Mouse (Mus musculus) hindbrain, embryonic 15.5 days (tissue): ENCODE results near the gene Ephb6. TPM values are rescaled to one million over a fixed set of nuclear protein-coding genes. Genes with fewer than 3 reads are reported as not detected.

Source experiments
- ATAC-seq: fragments of 200-750 bp; cut with Nextera tagmentation; 2 replicates; pipeline ENCODE4 v1.8.0; 2017; ENCODE audit warnings: low read depth, moderate number of reproducible peaks, moderate TSS enrichment; ENCODE audit not compliant: low FRiP score
- H3K27ac ChIP-seq: fragments of 300-500 bp; sonication (generic); replicated peaks from 2 replicates; pipeline ENCODE4 v1.5.1; 2015; ENCODE audit warnings: mild to moderate bottlenecking, inconsistent platforms
- H3K27me3 ChIP-seq: fragments of 300-500 bp; sonication (generic); 2 replicates; pipeline ENCODE4 v1.6.1; 2015; ENCODE audit warnings: control low read depth, inconsistent platforms
- H3K36me3 ChIP-seq: fragments of 300-500 bp; sonication (generic); 2 replicates; pipeline ENCODE4 v1.6.1; 2015; ENCODE audit warnings: control low read depth, inconsistent platforms
- H3K4me1 ChIP-seq: fragments of 300-500 bp; sonication (generic); replicated peaks from 2 replicates; pipeline ENCODE4 v1.6.1; 2015; ENCODE audit warnings: control low read depth, inconsistent platforms
- H3K4me2 ChIP-seq: fragments of 300-500 bp; sonication (generic); 2 replicates; pipeline ENCODE4 v1.6.1; 2015; ENCODE audit warnings: moderate library complexity, mild to moderate bottlenecking, inconsistent platforms
- H3K4me3 ChIP-seq: fragments of 300-500 bp; sonication (generic); 2 replicates; pipeline ENCODE4 v1.5.1; 2015; ENCODE audit warnings: mild to moderate bottlenecking, inconsistent platforms
- H3K9ac ChIP-seq: fragments of 300-500 bp; sonication (generic); 2 replicates; pipeline ENCODE4 v1.6.1; 2015; ENCODE audit warnings: inconsistent platforms
- H3K9me3 ChIP-seq: fragments of 300-500 bp; sonication (generic); 2 replicates; pipeline ENCODE4 v1.6.1; 2016; ENCODE audit warnings: control low read depth, inconsistent platforms
- WGBS: fragments of 180-500 bp; shearing (Covaris S2); methylation state at CpG from one replicate; pipeline ENCODE4 v1.1.7; 2015; 5-methylcytosine and 5-hydroxymethylcytosine counted together
- polyA plus RNA-seq: library from polyadenylated mRNA; unstranded; fragments of >200 nt; fragmentation: Nextera tagmentation; extraction: Ambion mirVana; gene quantifications from 2 replicates; pipeline ENCODE4 v1.2.1, GENCODE M21; 2015

Gene Ephb6
- polyA plus RNA-seq, 1 experiment from 2014 or later: 44.4 TPM

- no peak overlapping the region for H3K4me3 ChIP-seq
- H3K9ac ChIP-seq: no peak overlapping the region
- no peaks in the 10 kb centered on the region for H3K36me3 ChIP-seq
- no peak overlapping the region for H3K27ac ChIP-seq
- H3K4me1 ChIP-seq: no peaks in the 10 kb centered on the region
- ATAC-seq: no peak
- no peaks in the 10 kb centered on the region for H3K27me3 ChIP-seq
- H3K9me3 ChIP-seq: no peaks in the 10 kb centered on the region
- no peak overlapping the region for H3K4me2 ChIP-seq
- 85% methylated on average over 8 of the region's 8 CpGs for WGBS
Measured at GRCm38 (mm10) chr6:41654648-41655047, 49.4 kb downstream of the Ephb6 start.

DNA sequence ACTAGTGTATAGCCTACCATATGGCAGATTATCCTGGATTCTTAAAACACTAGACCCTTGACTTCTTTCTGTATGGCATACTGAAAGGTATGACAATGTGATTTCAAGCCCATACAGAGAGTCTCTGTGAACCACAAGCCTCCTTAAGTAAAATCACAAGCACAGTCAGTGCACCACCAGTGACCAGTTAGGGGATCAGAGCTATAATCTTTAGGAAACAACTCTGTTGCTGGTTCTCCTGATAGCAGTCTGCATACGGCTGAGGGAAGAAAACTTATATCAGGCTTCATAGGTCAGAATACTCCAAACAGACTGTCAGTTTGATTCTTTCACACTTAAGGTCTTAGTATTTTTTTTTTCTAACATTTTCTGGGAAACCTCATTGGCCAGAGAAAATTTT lies 53.2 kb downstream of the Ephb6 start:
- Histone ChIP-seq H3K36me3 (no peaks in the 10 kb centered on the region), H3K9ac (no peak overlapping the region), H3K4me2 (no peak overlapping the region), H3K4me1 (no peaks in the 10 kb centered on the region), H3K27ac (no peak overlapping the region), H3K9me3 (no peaks in the 10 kb centered on the region), H3K4me3 (no peak overlapping the region), H3K27me3 (no peaks in the 10 kb centered on the region)
- no peak for ATAC-seq
- WGBS: 90% methylated on average over 1 of the region's 1 CpGs

DNA sequence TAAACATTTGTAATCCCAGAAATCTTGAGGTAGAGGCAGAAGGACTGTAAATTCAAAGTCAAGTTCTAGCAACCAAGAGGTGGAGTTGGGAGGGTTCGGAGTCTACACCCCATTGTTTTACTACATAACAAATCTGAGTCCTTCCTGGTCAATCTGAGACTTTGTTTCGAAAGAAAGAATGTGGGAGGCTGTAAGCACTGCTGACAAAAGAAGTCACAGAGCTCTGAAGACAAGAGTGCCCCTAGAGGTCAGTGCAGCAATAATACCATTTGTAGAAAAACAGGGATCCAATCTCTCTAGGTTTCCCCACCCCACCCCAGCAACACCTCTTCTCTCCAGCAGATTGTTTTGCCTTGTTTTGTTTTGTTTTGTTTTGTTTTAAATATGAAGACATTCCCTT lies 57.0 kb downstream of the Ephb6 start:
- no peaks in the 10 kb centered on the region for H3K9me3 ChIP-seq
- H3K4me1 ChIP-seq: no peaks in the 10 kb centered on the region
- H3K27me3 ChIP-seq: no peaks in the 10 kb centered on the region
- no peak overlapping the region for H3K9ac ChIP-seq
- no peak overlapping the region for H3K4me3 ChIP-seq
- no peak overlapping the region for H3K4me2 ChIP-seq
- ATAC-seq: no peak
- no peaks in the 10 kb centered on the region for H3K36me3 ChIP-seq
- 29% methylated on average over 2 of the region's 2 CpGs for WGBS
- no peak overlapping the region for H3K27ac ChIP-seq

Other genes with a start within 250 kb of the Ephb6 start
- not detected in 2 replicates for gene Prss3, start 227.8 kb upstream of the Ephb6 start, polyA plus RNA-seq
- gene Gm5771, start 213.1 kb upstream of the Ephb6 start, polyA plus RNA-seq: not detected in 2 replicates
- not detected in 2 replicates for gene Gm10334, start 159.3 kb upstream of the Ephb6 start, polyA plus RNA-seq
- gene Prss1, start 146.6 kb upstream of the Ephb6 start, polyA plus RNA-seq: not detected in 2 replicates
- not detected in 2 replicates for gene Prss2, start 83.7 kb upstream of the Ephb6 start, polyA plus RNA-seq
- 0.80 and 0.92 TPM in 2 replicates for gene Trpv6, start 30.9 kb downstream of the Ephb6 start, polyA plus RNA-seq
- not detected in 2 replicates for gene Trpv5, start 75.3 kb downstream of the Ephb6 start, polyA plus RNA-seq
- not detected in 2 replicates for gene Llcfc1, start 78.9 kb downstream of the Ephb6 start, polyA plus RNA-seq
- gene Kel, start 98.9 kb downstream of the Ephb6 start, polyA plus RNA-seq: 0.22 and 0.78 TPM in 2 replicates
- not detected in 2 replicates for gene Olfr459, start 169.7 kb downstream of the Ephb6 start, polyA plus RNA-seq
- not detected in 2 replicates for gene Pip, start 242.1 kb downstream of the Ephb6 start, polyA plus RNA-seq
- not detected in 2 replicates for gene Sval2, start 247.5 kb downstream of the Ephb6 start, polyA plus RNA-seq